Comparison of ENCODE assay signal across 8 mouse cellular contexts in the genomic region with DNA sequence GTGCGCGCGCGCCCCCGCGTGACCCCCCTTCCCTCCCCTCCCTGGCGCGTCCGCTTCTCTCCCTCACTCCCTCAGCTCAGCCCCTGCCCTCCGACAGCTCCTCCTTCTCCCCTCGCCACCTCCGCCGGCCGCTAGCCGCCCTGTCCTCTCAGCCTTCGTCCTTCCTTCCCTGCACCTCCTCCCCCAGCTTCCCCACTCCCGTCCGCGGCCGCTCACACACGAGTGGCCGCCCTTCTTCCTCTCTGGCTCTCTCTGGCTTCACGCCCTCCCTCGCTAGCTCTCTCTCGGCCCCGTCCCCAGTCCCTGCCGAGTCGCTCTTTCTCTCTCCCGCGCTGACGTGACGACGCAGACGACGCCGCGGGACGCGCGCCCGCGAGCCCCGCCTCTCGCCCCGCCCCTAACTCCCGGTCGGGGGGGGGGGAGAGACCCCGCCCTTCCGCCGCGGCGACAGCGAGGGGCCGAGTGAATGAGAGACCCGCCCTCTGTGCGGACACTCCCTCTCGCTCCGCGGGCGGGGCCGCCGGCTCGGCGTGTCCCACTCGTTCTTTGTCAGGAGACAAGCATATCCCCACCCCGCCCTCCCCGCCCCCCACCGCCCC. TPM values are rescaled to one million over a fixed set of nuclear protein-coding genes. Genes with fewer than 3 reads are reported as not detected.
A peak's percentile ranks its signal among the peaks of the same experiment; 100 is the strongest.
DNase-seq lines count a peak whose midpoint lies in the region; ATAC-seq and TF ChIP-seq lines count a peak whose summit lies in the region.
"Not testable (repeated sequence)": the region's sequence is repeated elsewhere in the genome, so short reads cannot be mapped to it uniquely, and the experiment has no call there.

A gene (minus strand): TSS at position 345 of the 599 bp plus-strand sequence.

- peak within 1 kb of the TSS; percentile 83 for H3K4me3 ChIP-seq in cortical plate, adult 2 months (ENCODE audit: insufficient read depth, low read length)

- TF ChIP-seq CTCF in cortical plate, adult 2 months (IDR thresholded peaks at IDR 0.05; ENCODE audit: extremely low read depth, insufficient read depth, low read length), result not testable (repeated sequence)

- H3K4me1 ChIP-seq in cortical plate, adult 2 months (ENCODE audit: control insufficient read depth, insufficient read depth, low read length), result not testable (repeated sequence)

- 0 out of 2 replicates have a peak, but pooled peaks have one; percentile 57 for TF ChIP-seq POLR2A in cortical plate, adult 2 months (IDR thresholded peaks at IDR 0.05; ENCODE audit: extremely low read depth, insufficient read depth, low read length)

- peak; percentile 94 for DNase-seq in gastrocnemius, postnatal 10 days
- DNase-seq in induced T-regulatory cell, adult 2 months (ENCODE audit: low read depth), result peak; percentile 96
- peak; percentile 83 to 90 for DNase-seq in left cerebral cortex, adult 9 months (ENCODE audit: low spot score in 2 of 2)
- DNase-seq in right cerebral cortex, postnatal 14 days, result peak; percentile 91
- peak; percentile 88 to 92 for DNase-seq in urinary bladder, postnatal 36 days (ENCODE audit: low spot score in 2 of 2)

- peak within 1 kb of the TSS; percentile 100 for H3K27ac ChIP-seq in cortical plate, adult 2 months (ENCODE audit: insufficient read depth, low read length)

- peak; percentile 82 for ATAC-seq in activated CD4-positive, CD25-positive, alpha-beta regulatory T cell, adult 4 months
- peak; percentile 75 for ATAC-seq in megakaryocyte progenitor cell, adult 5-6 weeks (replicated peaks; ENCODE audit: poor library complexity)

RNA-seq across cellular contexts. Expression of the gene that starts here (rescaled TPM):
- 100 to 1,000 TPM; 113 to 115 TPM for polyA plus RNA-seq in activated CD4-positive, CD25-positive, alpha-beta regulatory T cell, adult 4 months (2017; shearing (Covaris generic))
- polyA plus RNA-seq in cortical plate, adult 2 months (2012; rRNA removed), result 22.9 and 23.9 TPM in 2 replicates
- 10 to 100 TPM; 65.8 to 77.3 TPM for total RNA-seq in gastrocnemius, postnatal 10 days (2021)
- total RNA-seq in megakaryocyte progenitor cell, adult 5-6 weeks (2015), result 250 and 274 TPM in 2 replicates
- total RNA-seq in megakaryocyte progenitor cell, adult 5-6 weeks (2017), result 254 and 290 TPM in 2 replicates

Comparison
In these comparisons a context has a peak if more than half of its experiments do, and no peak if none do; other contexts are left out.
1. Peak in every context shown above with its lines: DNase-seq, ATAC-seq, H3K4me3 ChIP-seq and H3K27ac ChIP-seq.